Mouse (Mus musculus): ENCODE measurements around the gene Cmip.

Cmip gene

GRCm38 (mm10) chr8:117257821-117258575 is 1.1 kb downstream of the Cmip start:
- DNase-seq (ENCODE audit: low spot score in 2 of 2): no peak

DNA sequence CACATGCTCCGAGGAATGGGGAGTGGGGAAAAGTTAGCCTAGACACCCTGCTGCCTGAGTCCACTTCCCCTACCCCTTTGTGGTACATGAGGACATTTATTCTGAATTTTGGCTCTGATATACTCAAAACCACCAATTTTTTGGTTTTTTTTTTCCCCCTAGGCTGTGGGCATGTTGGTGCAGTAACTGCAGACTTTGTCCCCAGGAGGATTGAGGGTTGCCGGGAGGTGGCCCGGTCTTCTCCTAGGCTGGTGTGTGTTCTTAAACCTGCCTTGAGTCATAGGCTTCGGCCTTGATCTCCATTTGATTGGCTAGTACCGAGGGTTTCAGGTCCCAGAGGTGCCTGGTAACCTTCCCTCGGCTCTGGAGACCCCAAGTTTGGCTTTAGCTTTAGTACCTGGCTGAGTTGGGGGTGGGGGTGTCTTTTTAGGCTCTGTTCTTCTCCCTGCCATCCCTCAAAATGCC is 1.7 kb downstream of the Cmip start:
- no peak for DNase-seq (ENCODE audit: low spot score in 2 of 2)

DNA sequence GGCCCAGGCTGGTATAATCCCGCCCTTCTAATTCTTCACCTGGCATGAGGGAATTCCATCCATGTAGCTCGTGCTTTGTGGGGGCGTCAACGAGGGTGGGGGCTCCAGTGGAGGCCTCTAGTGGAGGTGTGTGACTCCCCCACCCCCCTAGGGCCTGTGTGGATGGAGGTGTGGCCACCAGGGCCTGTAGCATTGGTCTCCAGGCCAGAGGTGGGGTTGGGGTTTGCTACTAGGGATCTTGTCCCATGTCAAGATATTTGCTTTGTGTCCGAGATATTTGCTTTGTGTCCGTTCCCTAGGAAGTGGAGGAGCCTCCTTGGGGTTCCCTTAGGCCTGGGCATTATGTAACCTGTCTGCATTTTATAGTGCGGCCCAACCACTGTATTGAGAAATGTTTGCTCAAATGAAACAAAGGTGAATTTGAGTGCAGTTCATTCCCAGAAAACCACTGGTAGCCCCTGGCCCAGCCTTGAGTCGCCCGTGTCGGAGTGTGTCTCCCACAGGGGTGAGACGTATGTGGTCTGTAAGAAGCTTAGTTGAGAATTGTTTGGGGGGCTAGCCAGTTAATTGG is 2.7 kb downstream of the Cmip start:
- DNase-seq (ENCODE audit: low spot score in 2 of 2): no peak

DNA sequence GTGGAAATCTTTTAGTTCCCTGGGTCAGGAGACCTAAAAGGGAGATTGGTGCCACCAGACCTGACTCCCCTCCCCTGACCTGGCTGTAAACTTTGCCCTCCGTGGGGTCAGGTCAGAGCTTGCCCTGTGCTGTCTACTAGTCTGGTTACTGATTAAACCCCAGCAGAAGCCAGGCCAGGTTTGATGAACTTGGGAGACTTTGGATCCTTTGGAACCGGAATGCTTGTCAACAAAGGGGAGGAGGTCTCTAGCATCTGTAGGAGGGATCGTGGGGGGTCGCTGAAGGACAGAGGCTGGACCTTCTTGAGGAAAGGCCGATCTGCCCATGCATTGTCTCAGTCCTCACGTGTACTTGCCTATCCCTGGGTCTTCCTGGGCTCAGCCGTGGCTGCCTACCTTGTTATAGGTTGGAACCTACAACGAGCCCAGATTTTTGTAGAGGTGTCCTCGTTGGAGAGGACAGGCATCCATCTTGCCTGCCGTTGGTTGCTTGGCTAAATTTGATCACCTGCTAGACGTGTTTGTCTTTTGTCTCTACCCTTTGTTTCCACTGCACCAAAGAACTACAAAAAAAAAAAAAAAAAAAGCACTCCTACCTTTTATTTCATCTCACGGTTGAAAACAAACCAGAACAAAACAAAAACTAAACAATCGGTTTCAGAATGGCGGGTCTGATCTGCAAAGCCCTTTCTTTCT is 3.5 kb downstream of the Cmip start:
- no peak for DNase-seq (ENCODE audit: low spot score in 2 of 2)

- DNase-seq (ENCODE audit: low spot score in 2 of 2): no peak
These were observed 4.1 kb downstream of the Cmip start for GRCm38 (mm10) chr8:117260930-117261475.

DNA sequence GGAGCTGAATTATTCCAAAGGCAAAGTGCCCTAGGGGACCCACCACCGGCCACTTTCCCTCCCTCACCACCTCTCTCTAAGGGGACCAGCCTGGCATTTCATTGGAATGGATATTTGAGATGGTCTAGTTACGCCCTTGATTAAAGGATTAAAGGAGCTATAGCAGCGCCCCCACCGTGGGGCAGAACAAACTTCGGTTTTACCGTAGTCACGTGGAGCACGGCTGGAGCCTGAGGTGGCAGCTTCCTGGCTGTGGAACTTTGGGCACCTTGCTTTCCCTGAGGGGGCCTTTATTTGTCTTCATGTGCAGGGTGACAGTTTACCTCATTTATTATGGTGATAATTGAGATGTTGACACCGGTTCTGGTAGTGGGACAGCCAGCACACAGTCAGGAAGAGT is 4.8 kb downstream of the Cmip start:
- DNase-seq (ENCODE audit: low spot score in 2 of 2): no peak

GRCm38 (mm10) chr8:117262685-117263084 is 5.8 kb downstream of the Cmip start:
- DNase-seq (ENCODE audit: low spot score in 2 of 2): no peak

DNA sequence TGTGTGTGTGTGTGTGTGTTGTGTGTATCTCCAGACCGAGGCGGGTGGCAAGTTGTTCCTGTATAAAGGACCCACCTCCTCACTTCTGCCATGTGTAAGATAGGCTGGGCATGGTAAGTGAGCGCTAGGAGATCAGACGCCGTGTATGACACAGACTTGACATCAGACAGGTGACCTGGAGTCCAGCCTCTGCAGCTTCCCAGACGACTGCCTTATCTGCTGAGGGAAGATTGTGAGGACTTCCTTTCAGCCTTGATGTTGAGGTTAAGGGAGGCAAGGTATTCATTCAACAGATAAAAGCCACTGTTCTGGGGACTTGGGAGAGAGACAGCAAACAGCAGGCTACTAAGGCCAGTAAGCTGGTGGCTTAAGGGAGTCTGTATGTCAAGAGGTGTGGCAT is 6.6 kb downstream of the Cmip start:
- no peak for DNase-seq (ENCODE audit: low spot score in 2 of 2)

- DNase-seq (ENCODE audit: low spot score in 2 of 2): no peak
These were observed 8.2 kb downstream of the Cmip start for GRCm38 (mm10) chr8:117265079-117265478.

GRCm38 (mm10) chr8:117267403-117268129 is 10.7 kb downstream of the Cmip start:
- no peak for DNase-seq (ENCODE audit: low spot score in 2 of 2)

DNA sequence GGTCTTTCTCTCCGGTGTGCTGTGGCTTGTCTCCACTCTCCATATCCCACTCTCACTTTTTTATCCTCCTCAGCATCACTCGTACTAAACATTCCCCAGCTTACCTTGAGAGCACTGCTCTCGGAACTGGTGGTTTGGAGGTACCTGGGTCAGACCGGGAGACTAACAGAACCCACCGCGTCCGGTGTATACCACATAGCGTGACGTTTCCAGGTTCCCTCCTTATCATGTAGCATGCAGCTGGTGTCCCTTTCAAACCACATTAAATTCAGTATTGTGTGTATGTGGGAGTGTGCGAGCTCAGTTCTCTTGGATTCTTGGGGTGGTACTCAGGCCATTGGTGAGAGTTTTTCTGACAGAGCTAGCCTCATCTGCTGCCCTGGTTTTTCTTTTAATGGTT is 21.4 kb downstream of the Cmip start:
- no peak for DNase-seq (ENCODE audit: low spot score in 2 of 2)

DNA sequence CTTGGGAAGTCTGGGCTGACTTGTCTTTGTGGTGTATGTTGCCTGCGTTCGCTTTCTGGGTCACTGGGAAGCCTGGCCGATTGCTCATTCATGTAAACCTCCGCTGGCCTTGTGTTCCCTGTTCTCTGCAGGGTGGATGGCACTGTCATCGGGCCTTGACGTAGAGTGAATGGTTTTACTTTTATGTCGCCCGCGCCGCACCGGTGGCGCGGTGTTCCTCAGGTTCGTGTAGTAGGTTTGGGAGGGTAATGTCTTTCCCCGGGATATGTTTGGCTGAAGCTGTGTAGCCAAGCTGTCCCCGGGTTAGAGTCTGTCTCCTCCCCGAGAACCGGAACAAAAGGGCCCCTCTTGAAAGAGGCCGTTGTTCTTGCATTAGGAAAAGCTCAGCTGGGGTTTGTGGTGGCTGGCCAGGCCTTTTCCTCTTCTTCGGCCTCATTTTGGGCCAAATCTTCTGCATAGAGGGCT is 21.8 kb downstream of the Cmip start:
- peak; percentile 49 to 51 for DNase-seq (ENCODE audit: low spot score in 2 of 2)

- DNase-seq (ENCODE audit: low spot score in 2 of 2): no peak
These were observed 23.6 kb downstream of the Cmip start for GRCm38 (mm10) chr8:117280488-117280887.

DNA sequence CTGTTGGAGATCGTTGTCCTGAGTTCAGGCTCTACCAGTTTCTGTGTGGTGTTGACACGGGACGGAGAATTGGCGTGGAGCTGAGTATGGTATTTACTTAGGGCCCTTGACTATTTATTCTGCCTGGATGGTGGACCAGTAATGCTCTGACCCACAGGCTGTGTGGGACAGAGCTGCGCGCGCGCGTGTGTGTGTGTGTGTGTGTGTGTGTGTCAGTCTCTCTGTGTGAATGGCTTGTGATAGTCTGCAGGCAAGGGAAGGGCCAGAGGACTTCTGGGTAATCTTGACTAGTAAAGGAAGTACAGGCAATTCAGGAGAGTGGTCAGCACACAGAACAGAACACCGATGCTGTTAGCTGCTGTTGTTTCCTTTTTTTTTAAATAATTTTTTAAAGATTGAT is 24.8 kb downstream of the Cmip start:
- DNase-seq (ENCODE audit: low spot score in 2 of 2): no peak

GRCm38 (mm10) chr8:117282141-117282950 is 25.5 kb downstream of the Cmip start:
- DNase-seq (ENCODE audit: low spot score in 2 of 2): no peak

DNA sequence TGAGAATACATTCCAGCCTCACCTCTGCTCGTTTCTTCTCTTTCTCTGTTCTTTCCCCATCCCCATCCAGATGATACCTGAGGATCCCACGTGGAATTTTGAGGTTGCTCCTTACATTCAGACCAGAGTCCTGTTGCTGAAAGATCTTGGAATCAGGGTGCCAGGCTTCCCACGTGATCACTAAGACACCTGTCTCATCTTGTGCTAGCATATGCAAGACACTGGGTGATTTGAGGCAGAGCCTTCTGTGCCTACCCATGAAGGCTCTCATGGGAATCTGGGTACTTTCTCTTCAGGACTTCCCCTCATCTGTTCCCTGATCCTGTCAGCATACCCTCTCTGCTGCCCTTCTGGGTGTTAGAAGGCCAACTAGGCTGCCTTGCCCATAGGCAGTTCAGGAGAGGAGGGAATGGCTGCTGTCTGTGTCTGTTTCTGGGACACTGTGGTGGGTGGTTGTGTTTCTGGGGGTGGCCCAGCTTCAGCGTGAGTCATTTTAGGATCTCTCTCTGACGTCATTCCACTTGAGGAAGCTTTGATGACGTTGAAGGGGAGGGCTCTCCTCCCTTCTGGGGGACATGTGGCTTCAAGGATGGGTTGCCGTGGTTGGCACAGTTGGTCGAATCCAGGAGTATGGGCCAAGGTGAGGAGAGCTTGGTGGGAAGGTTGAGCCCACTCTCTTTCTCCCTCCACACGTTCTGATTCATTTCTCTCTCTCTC is 28.1 kb downstream of the Cmip start:
- peak in 1 of 2 experiments; percentile 33 for DNase-seq (ENCODE audit: low spot score in 2 of 2)

- no peak for DNase-seq (ENCODE audit: low spot score in 2 of 2)
These were observed 31.1 kb downstream of the Cmip start for GRCm38 (mm10) chr8:117287966-117288365.

DNA sequence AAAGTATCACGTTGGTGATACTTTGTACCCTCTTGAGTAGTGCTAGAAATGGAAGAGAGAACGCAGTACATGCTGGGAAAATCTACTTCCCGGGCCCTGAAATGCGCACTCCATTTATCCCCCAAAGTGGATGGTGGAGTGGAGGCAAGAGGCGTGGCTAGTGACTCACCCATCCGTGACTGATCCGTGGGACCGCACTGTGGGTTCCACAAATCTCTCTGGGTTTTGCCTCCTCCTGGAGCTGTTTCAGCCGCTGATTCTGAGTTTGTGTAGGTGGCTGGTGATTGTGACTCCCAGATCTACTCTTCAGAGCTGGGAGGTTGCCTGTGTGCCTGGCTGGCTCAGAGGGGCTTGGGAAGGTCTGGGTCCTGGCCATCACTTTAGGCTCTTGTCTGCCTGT is 32.2 kb downstream of the Cmip start:
- peak; percentile 66 to 70 for DNase-seq (ENCODE audit: low spot score in 2 of 2)

DNA sequence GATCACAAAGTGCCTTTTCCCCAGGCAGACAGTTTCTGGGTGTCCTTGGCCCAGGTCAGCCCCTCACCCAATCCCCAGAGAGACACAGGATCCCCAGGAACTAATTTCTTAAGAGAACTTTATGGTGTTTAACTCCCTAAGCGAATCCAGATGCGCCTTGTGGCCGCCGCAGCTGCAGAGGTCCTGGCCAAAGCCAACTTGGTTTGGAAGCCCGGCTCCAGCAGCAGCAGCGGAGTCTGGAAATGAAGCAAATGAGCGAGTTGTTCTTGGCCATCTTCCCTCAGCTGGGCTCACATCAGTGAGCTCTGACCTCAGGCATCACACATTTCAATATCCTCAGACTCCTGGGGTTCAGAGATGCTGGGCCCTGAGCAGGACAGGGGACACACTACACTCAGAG is 33.6 kb downstream of the Cmip start:
- no peak for DNase-seq (ENCODE audit: low spot score in 2 of 2)

DNA sequence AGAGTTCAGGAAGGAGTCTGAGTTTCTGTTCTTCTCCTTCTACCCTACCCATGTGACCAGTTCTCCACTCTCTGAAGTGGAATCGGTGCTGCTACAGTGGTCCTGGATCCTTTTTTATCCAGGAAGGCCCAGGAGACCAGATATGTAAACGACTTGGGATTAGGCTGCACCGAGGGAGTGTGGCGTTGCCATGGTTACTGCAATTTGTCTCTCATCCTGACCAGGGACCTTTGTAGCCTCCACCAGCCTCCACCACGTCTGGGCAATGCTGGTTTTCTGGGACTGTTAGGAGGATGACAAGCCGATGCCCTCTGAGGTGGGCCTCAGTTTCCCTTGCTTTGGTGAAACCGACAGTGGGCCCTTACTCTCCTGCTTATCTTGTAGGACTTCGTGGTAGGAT is 35.4 kb downstream of the Cmip start:
- no peak for DNase-seq (ENCODE audit: low spot score in 2 of 2)

All from frontal cortex, postnatal 36 days (tissue).